Mouse (Mus musculus): ENCODE measurements around the gene Adamts17. TPM values are rescaled to one million over a fixed set of nuclear protein-coding genes. Genes with fewer than 3 reads are reported as not detected.

Gene Adamts17
- polyA plus RNA-seq, 1 experiment from 2014 or later = 3.6 TPM

- Histone ChIP-seq H3K9me3 (ENCODE audit: low read length) (peaks cover 3% of the 10 kb centered on the region; the same call in 1 of the 2 replicates), H3K27ac (ENCODE audit: low read length) (no peak overlapping the region), H3K36me3 (ENCODE audit: insufficient read depth, low read length) (no peaks in the 10 kb centered on the region; the same call in 1 of the 2 replicates), H3K9ac (replicated peaks; ENCODE audit: low read length) (no peak overlapping the region), H3K4me2 (replicated peaks; ENCODE audit: low read depth, low read length) (no peak overlapping the region), H3K27me3 (ENCODE audit: insufficient read depth, low read length) (no peaks in the 10 kb centered on the region), H3K4me1 (ENCODE audit: insufficient read depth, low read length) (no peaks in the 10 kb centered on the region), H3K4me3 (ENCODE audit: low read length) (no peak overlapping the region)
- 83% methylated on average over 5 of the region's 5 CpGs for WGBS
- no peak for ATAC-seq (ENCODE audit: low FRiP score, low TSS enrichment)
These were observed 170.3 kb downstream of the Adamts17 start for GRCm38 (mm10) chr7:67009841-67010240.

GRCm38 (mm10) chr7:67012011-67012751 is 172.6 kb downstream of the Adamts17 start:
- Histone ChIP-seq H3K4me1 (ENCODE audit: insufficient read depth, low read length) (no peaks in the 10 kb centered on the region), H3K4me2 (replicated peaks; ENCODE audit: low read depth, low read length) (no peak overlapping the region), H3K36me3 (ENCODE audit: insufficient read depth, low read length) (no peaks in the 10 kb centered on the region), H3K4me3 (ENCODE audit: low read length) (no peak overlapping the region), H3K27me3 (ENCODE audit: insufficient read depth, low read length) (no peaks in the 10 kb centered on the region), H3K27ac (ENCODE audit: low read length) (no peak overlapping the region), H3K9ac (replicated peaks; ENCODE audit: low read length) (no peak overlapping the region), H3K9me3 (ENCODE audit: low read length) (peaks cover 3% of the 10 kb centered on the region; the same call in 1 of the 2 replicates)
- WGBS = 52% methylated on average over 12 of the region's 12 CpGs
- ATAC-seq (ENCODE audit: low FRiP score, low TSS enrichment) = no peak

GRCm38 (mm10) chr7:67013211-67013895 is 173.8 kb downstream of the Adamts17 start:
- Histone ChIP-seq H3K4me2 (replicated peaks; ENCODE audit: low read depth, low read length) (no peak overlapping the region), H3K9me3 (ENCODE audit: low read length) (no peaks in the 10 kb centered on the region), H3K4me1 (ENCODE audit: insufficient read depth, low read length) (no peaks in the 10 kb centered on the region), H3K9ac (replicated peaks; ENCODE audit: low read length) (no peak overlapping the region), H3K27ac (ENCODE audit: low read length) (no peak overlapping the region), H3K4me3 (ENCODE audit: low read length) (no peak overlapping the region), H3K27me3 (ENCODE audit: insufficient read depth, low read length) (no peaks in the 10 kb centered on the region), H3K36me3 (ENCODE audit: insufficient read depth, low read length) (no peaks in the 10 kb centered on the region)
- no peak for ATAC-seq (ENCODE audit: low FRiP score, low TSS enrichment)
- 89% methylated on average over 12 of the region's 12 CpGs for WGBS

GRCm38 (mm10) chr7:67019937-67020336 is 180.4 kb downstream of the Adamts17 start:
- Histone ChIP-seq H3K27me3 (ENCODE audit: insufficient read depth, low read length) (no peaks in the 10 kb centered on the region), H3K9me3 (ENCODE audit: low read length) (no peaks in the 10 kb centered on the region), H3K4me1 (ENCODE audit: insufficient read depth, low read length) (no peaks in the 10 kb centered on the region), H3K4me3 (ENCODE audit: low read length) (no peak overlapping the region), H3K9ac (replicated peaks; ENCODE audit: low read length) (no peak overlapping the region), H3K4me2 (replicated peaks; ENCODE audit: low read depth, low read length) (no peak overlapping the region), H3K27ac (ENCODE audit: low read length) (no peak overlapping the region), H3K36me3 (ENCODE audit: insufficient read depth, low read length) (no peaks in the 10 kb centered on the region)
- no peak for ATAC-seq (ENCODE audit: low FRiP score, low TSS enrichment)
- WGBS = 81% methylated on average over 3 of the region's 3 CpGs

GRCm38 (mm10) chr7:67026114-67027070 is 186.9 kb downstream of the Adamts17 start:
- no peak overlapping the region for H3K9ac ChIP-seq (replicated peaks; ENCODE audit: low read length)
- H3K27ac ChIP-seq (ENCODE audit: low read length) = no peak overlapping the region
- H3K36me3 ChIP-seq (ENCODE audit: insufficient read depth, low read length) = no peaks in the 10 kb centered on the region
- H3K27me3 ChIP-seq (ENCODE audit: insufficient read depth, low read length) = no peaks in the 10 kb centered on the region
- WGBS = 61% methylated on average over 20 of the region's 20 CpGs
- no peak overlapping the region for H3K4me3 ChIP-seq (ENCODE audit: low read length)
- H3K4me2 ChIP-seq (replicated peaks; ENCODE audit: low read depth, low read length) = no peak overlapping the region
- H3K4me1 ChIP-seq (ENCODE audit: insufficient read depth, low read length) = no peaks in the 10 kb centered on the region
- no peak for ATAC-seq (ENCODE audit: low FRiP score, low TSS enrichment)
- H3K9me3 ChIP-seq (ENCODE audit: low read length) = no peaks in the 10 kb centered on the region

- H3K9me3 ChIP-seq (ENCODE audit: low read length) = no peaks in the 10 kb centered on the region
- H3K27me3 ChIP-seq (ENCODE audit: insufficient read depth, low read length) = no peaks in the 10 kb centered on the region
- H3K9ac ChIP-seq (replicated peaks; ENCODE audit: low read length) = no peak overlapping the region
- H3K36me3 ChIP-seq (ENCODE audit: insufficient read depth, low read length) = no peaks in the 10 kb centered on the region
- no peak overlapping the region for H3K27ac ChIP-seq (ENCODE audit: low read length)
- ATAC-seq (ENCODE audit: low FRiP score, low TSS enrichment) = no peak
- WGBS = 89% methylated on average over 8 of the region's 8 CpGs
- H3K4me1 ChIP-seq (ENCODE audit: insufficient read depth, low read length) = no peaks in the 10 kb centered on the region
- no peak overlapping the region for H3K4me3 ChIP-seq (ENCODE audit: low read length)
- H3K4me2 ChIP-seq (replicated peaks; ENCODE audit: low read depth, low read length) = no peak overlapping the region
These were observed 187.7 kb downstream of the Adamts17 start for GRCm38 (mm10) chr7:67027216-67027615.

GRCm38 (mm10) chr7:67027696-67028095 is 188.2 kb downstream of the Adamts17 start:
- WGBS = 95% methylated on average over 5 of the region's 5 CpGs
- H3K36me3 ChIP-seq (ENCODE audit: insufficient read depth, low read length) = no peaks in the 10 kb centered on the region

GRCm38 (mm10) chr7:67028902-67029301 is 189.4 kb downstream of the Adamts17 start:
- H3K27me3 ChIP-seq (ENCODE audit: insufficient read depth, low read length) = no peaks in the 10 kb centered on the region
- WGBS = 78% methylated on average over 4 of the region's 4 CpGs
- no peaks in the 10 kb centered on the region for H3K36me3 ChIP-seq (ENCODE audit: insufficient read depth, low read length)
- no peak overlapping the region for H3K9ac ChIP-seq (replicated peaks; ENCODE audit: low read length)
- H3K4me3 ChIP-seq (ENCODE audit: low read length) = no peak overlapping the region
- no peak for ATAC-seq (ENCODE audit: low FRiP score, low TSS enrichment)
- H3K9me3 ChIP-seq (ENCODE audit: low read length) = no peaks in the 10 kb centered on the region
- no peaks in the 10 kb centered on the region for H3K4me1 ChIP-seq (ENCODE audit: insufficient read depth, low read length)
- H3K27ac ChIP-seq (ENCODE audit: low read length) = no peak overlapping the region
- no peak overlapping the region for H3K4me2 ChIP-seq (replicated peaks; ENCODE audit: low read depth, low read length)

More at GRCm38 (mm10) chr7:67027696-67028095, 188.2 kb downstream of the Adamts17 start:
- H3K9ac ChIP-seq (replicated peaks; ENCODE audit: low read length) = no peak overlapping the region
- no peak for ATAC-seq (ENCODE audit: low FRiP score, low TSS enrichment)
- no peaks in the 10 kb centered on the region for H3K9me3 ChIP-seq (ENCODE audit: low read length)
- H3K4me3 ChIP-seq (ENCODE audit: low read length) = no peak overlapping the region
- H3K4me1 ChIP-seq (ENCODE audit: insufficient read depth, low read length) = no peaks in the 10 kb centered on the region
- no peak overlapping the region for H3K4me2 ChIP-seq (replicated peaks; ENCODE audit: low read depth, low read length)
- H3K27ac ChIP-seq (ENCODE audit: low read length) = no peak overlapping the region
- H3K27me3 ChIP-seq (ENCODE audit: insufficient read depth, low read length) = no peaks in the 10 kb centered on the region

GRCm38 (mm10) chr7:67029481-67029880 is 189.9 kb downstream of the Adamts17 start:
- Histone ChIP-seq H3K36me3 (ENCODE audit: insufficient read depth, low read length) (no peaks in the 10 kb centered on the region), H3K9ac (replicated peaks; ENCODE audit: low read length) (no peak overlapping the region), H3K27me3 (ENCODE audit: insufficient read depth, low read length) (no peaks in the 10 kb centered on the region), H3K4me3 (ENCODE audit: low read length) (no peak overlapping the region), H3K27ac (ENCODE audit: low read length) (no peak overlapping the region), H3K4me1 (ENCODE audit: insufficient read depth, low read length) (no peaks in the 10 kb centered on the region), H3K9me3 (ENCODE audit: low read length) (no peaks in the 10 kb centered on the region), H3K4me2 (replicated peaks; ENCODE audit: low read depth, low read length) (no peak overlapping the region)
- 96% methylated on average over 14 of the region's 14 CpGs for WGBS
- ATAC-seq (ENCODE audit: low FRiP score, low TSS enrichment) = no peak
